Mouse (Mus musculus): ENCODE results near the gene Slco2b1. TPM values are rescaled to one million over a fixed set of nuclear protein-coding genes. Genes with fewer than 3 reads are reported as not detected.

The Slco2b1 gene
- 36.6 TPM for polyA plus RNA-seq (2015; fragmentation: Illumina TruSeq; extraction: RNeasy Lipid Tissue Mini Kit (QIAGEN cat#74804); ENCODE audit: insufficient read depth, low replicate concordance)

GRCm38 (mm10) chr7:99711166-99711565, at the start of gene Slco2b1:
Slco2b1 (minus strand) TSS chr7:99711340.

GRCm38 (mm10) chr7:99729973-99730372, 18.8 kb upstream of the Slco2b1 start, which contains the start of gene Olfr520:
Olfr520 (plus strand) TSS chr7:99730273.

GRCm38 (mm10) chr7:99626376-99627270, 84.5 kb downstream of the Slco2b1 start, which contains the start of gene Tpbgl:
Tpbgl (minus strand) TSS chr7:99627103.

Other genes starting within 250 kb of the Slco2b1 start
- not detected for gene Klhl35, start 245.3 kb downstream of the Slco2b1 start, polyA plus RNA-seq (2015; fragmentation: Illumina TruSeq; extraction: RNeasy Lipid Tissue Mini Kit (QIAGEN cat#74804); ENCODE audit: insufficient read depth, low replicate concordance)
- 2,809 TPM for gene Rps3, start 227.6 kb downstream of the Slco2b1 start, polyA plus RNA-seq (2015; fragmentation: Illumina TruSeq; extraction: RNeasy Lipid Tissue Mini Kit (QIAGEN cat#74804); ENCODE audit: insufficient read depth, low replicate concordance)
- 60.6 TPM for gene Arrb1, start 175.9 kb downstream of the Slco2b1 start, polyA plus RNA-seq (2015; fragmentation: Illumina TruSeq; extraction: RNeasy Lipid Tissue Mini Kit (QIAGEN cat#74804); ENCODE audit: insufficient read depth, low replicate concordance)
- gene Tpbgl, start 84.2 kb downstream of the Slco2b1 start, polyA plus RNA-seq (2015; fragmentation: Illumina TruSeq; extraction: RNeasy Lipid Tissue Mini Kit (QIAGEN cat#74804); ENCODE audit: insufficient read depth, low replicate concordance) = 2.7 TPM
- gene Olfr520, start 18.9 kb upstream of the Slco2b1 start, polyA plus RNA-seq (2015; fragmentation: Illumina TruSeq; extraction: RNeasy Lipid Tissue Mini Kit (QIAGEN cat#74804); ENCODE audit: insufficient read depth, low replicate concordance) = not detected
- not detected for gene Olfr521, start 52.2 kb upstream of the Slco2b1 start, polyA plus RNA-seq (2015; fragmentation: Illumina TruSeq; extraction: RNeasy Lipid Tissue Mini Kit (QIAGEN cat#74804); ENCODE audit: insufficient read depth, low replicate concordance)
- gene Neu3, start 117.1 kb upstream of the Slco2b1 start, polyA plus RNA-seq (2015; fragmentation: Illumina TruSeq; extraction: RNeasy Lipid Tissue Mini Kit (QIAGEN cat#74804); ENCODE audit: insufficient read depth, low replicate concordance) = 5.7 TPM
- gene Xrra1, start 147.8 kb upstream of the Slco2b1 start, polyA plus RNA-seq (2015; fragmentation: Illumina TruSeq; extraction: RNeasy Lipid Tissue Mini Kit (QIAGEN cat#74804); ENCODE audit: insufficient read depth, low replicate concordance) = not detected
- gene Spcs2, start 152.1 kb upstream of the Slco2b1 start, polyA plus RNA-seq (2015; fragmentation: Illumina TruSeq; extraction: RNeasy Lipid Tissue Mini Kit (QIAGEN cat#74804); ENCODE audit: insufficient read depth, low replicate concordance) = 219 TPM

Data from spleen, adult 10 weeks (tissue).